Mouse (Mus musculus): ENCODE measurements around the gene Camk2g. TPM values are rescaled to one million over a fixed set of nuclear protein-coding genes. Genes with fewer than 3 reads are reported as not detected.

Camk2g gene
- total and polyA plus RNA-seq, 3 experiments, result 14.1 to 27.1 TPM; not detected in 1

DNA sequence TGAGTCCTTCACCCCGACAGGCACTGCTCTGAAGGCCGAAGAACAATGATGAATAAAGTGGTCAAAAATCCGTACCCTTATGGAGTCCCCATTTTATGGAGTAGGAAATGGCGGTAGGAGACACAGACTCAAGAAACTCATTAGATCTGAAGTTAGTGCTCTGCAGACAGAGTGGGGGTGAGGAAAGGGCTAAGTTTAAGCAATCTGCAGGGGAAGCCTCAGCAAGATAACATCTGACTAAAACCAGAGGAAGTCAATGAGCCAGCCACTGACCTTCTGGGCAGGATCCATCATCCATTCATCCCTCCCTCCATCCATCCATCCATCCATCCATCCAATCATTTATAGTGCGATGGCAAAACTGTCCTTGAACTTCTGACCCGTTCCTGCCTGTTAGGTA, 10.4 kb downstream of the Camk2g start:
- TF ChIP-seq RCOR1 (IDR thresholded peaks at IDR 0.05; ENCODE audit: low read depth, low read length) (no peak), MAFK (IDR thresholded peaks at IDR 0.05; ENCODE audit: borderline replicate concordance, low read depth, low read length) (no peak), POLR2AphosphoS2 (IDR thresholded peaks at IDR 0.05; ENCODE audit: low read length) (no peak), MYB (IDR thresholded peaks at IDR 0.05; ENCODE audit: low read depth, low read length) (no peak), GATA1 (IDR thresholded peaks at IDR 0.05; ENCODE audit: low read depth, low read length) (no peak), POLR2AphosphoS5 (IDR thresholded peaks at IDR 0.05; ENCODE audit: borderline replicate concordance, low read depth, low read length) (no peak), BHLHE40 (IDR thresholded peaks at IDR 0.05; ENCODE audit: borderline replicate concordance, low read depth, low read length) (no peak), CHD1 (IDR thresholded peaks at IDR 0.05; ENCODE audit: low read depth, low read length) (no peak), ZMIZ1 (IDR thresholded peaks at IDR 0.05; ENCODE audit: low read depth, low read length) (no peak), ZC3H11A (IDR thresholded peaks at IDR 0.05; ENCODE audit: low read depth, low read length) (no peak), ETS1 (IDR thresholded peaks at IDR 0.05; ENCODE audit: low read depth, low read length) (no peak), POLR2A (IDR thresholded peaks at IDR 0.05; ENCODE audit: control insufficient read depth in 1 of 2, insufficient read depth in 1 of 2, low read depth in 1 of 2, low read length in 2 of 2, poor library complexity in 1 of 2) (no peak), SMC3 (IDR thresholded peaks at IDR 0.05; ENCODE audit: low read depth, low read length) (no peak)
- H3K27ac ChIP-seq (ENCODE audit: control insufficient read depth, low read depth, low read length), result no peak overlapping the region
- peaks cover 4% of the 10 kb centered on the region; the same call in 1 of the 2 replicates for H3K79me2 ChIP-seq (ENCODE audit: control insufficient read depth, insufficient read depth, low read length, poor library complexity)
- no peaks in the 10 kb centered on the region for H3K27me3 ChIP-seq (ENCODE audit: control insufficient read depth in 1 of 2, insufficient read depth in 2 of 2, low read length in 2 of 2)
- peaks cover 0 to 13% of the 10 kb centered on the region in 2 experiments; a peak in 3 of 4 replicates for H3K4me1 ChIP-seq (ENCODE audit: control insufficient read depth in 1 of 2, insufficient read depth in 2 of 2, low read length in 2 of 2)
- peaks cover 1 to 14% of the 10 kb centered on the region in 2 experiments for H3K36me3 ChIP-seq (ENCODE audit: control insufficient read depth in 1 of 2, insufficient read depth in 2 of 2, low read length in 2 of 2)
- no peak overlapping the region for H3K9ac ChIP-seq (ENCODE audit: control insufficient read depth, low read depth, low read length, poor library complexity, severe bottlenecking)
- H3K9me3 ChIP-seq (replicated peaks; ENCODE audit: insufficient read depth, low read length), result no peaks in the 10 kb centered on the region
- H3K4me3 ChIP-seq (ENCODE audit: control insufficient read depth in 1 of 2, insufficient read depth in 1 of 2, low read depth in 2 of 2, low read length in 2 of 2), result no peak overlapping the region
- DNase-seq (ENCODE audit: low read depth, low spot score), result no peak

DNA sequence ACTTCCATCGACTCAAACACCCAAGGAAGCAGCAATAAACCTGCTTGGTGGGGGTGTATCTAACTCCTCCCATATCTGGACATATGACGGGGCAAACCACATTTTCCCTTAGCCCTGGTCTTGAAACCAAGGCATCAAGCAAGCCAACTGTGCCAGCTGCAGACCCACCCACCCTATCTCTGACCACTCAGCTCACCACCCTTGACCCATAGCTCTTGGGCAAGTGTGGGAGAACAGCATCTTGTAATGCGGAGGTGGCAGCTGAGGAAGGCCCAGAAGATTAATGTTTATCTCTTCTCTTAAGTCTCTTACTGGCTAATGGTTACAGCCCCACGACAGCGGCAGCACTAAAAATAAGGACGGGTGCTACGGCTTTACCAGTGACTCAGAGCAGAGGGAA, 11.0 kb downstream of the Camk2g start:
- Histone ChIP-seq H3K36me3 (ENCODE audit: control insufficient read depth in 1 of 2, insufficient read depth in 2 of 2, low read length in 2 of 2) (peaks cover 1 to 14% of the 10 kb centered on the region in 2 experiments), H3K4me3 (ENCODE audit: control insufficient read depth in 1 of 2, insufficient read depth in 1 of 2, low read depth in 2 of 2, low read length in 2 of 2) (no peak overlapping the region), H3K27me3 (ENCODE audit: control insufficient read depth in 1 of 2, insufficient read depth in 2 of 2, low read length in 2 of 2) (no peaks in the 10 kb centered on the region), H3K9ac (ENCODE audit: control insufficient read depth, low read depth, low read length, poor library complexity, severe bottlenecking) (no peak overlapping the region), H3K79me2 (ENCODE audit: control insufficient read depth, insufficient read depth, low read length, poor library complexity) (peaks cover 4% of the 10 kb centered on the region; the same call in 1 of the 2 replicates), H3K4me1 (ENCODE audit: control insufficient read depth in 1 of 2, insufficient read depth in 2 of 2, low read length in 2 of 2) (peaks cover 0 to 13% of the 10 kb centered on the region in 2 experiments; a peak in 3 of 4 replicates), H3K27ac (ENCODE audit: control insufficient read depth, low read depth, low read length) (no peak overlapping the region), H3K9me3 (replicated peaks; ENCODE audit: insufficient read depth, low read length) (no peaks in the 10 kb centered on the region)
- TF ChIP-seq USF1 (IDR thresholded peaks at IDR 0.05; ENCODE audit: low read depth, low read length), result no peak
- TF ChIP-seq ZMIZ1 (IDR thresholded peaks at IDR 0.05; ENCODE audit: low read depth, low read length), result no peak
- no peak for TF ChIP-seq SIN3A (IDR thresholded peaks at IDR 0.05; ENCODE audit: low read length)
- TF ChIP-seq MYC (IDR thresholded peaks at IDR 0.05; ENCODE audit: low read depth, low read length), result no peak
- TF ChIP-seq MAZ (IDR thresholded peaks at IDR 0.05; ENCODE audit: low read depth, low read length), result no peak
- TF ChIP-seq EP300 (IDR thresholded peaks at IDR 0.05; ENCODE audit: low read depth in 1 of 2, low read length in 2 of 2), result no peak
- no peak for TF ChIP-seq POLR2AphosphoS2 (IDR thresholded peaks at IDR 0.05; ENCODE audit: low read length)
- DNase-seq (ENCODE audit: low read depth, low spot score), result no peak
